Mouse (Mus musculus): ENCODE data around the gene Rfc3. TPM values are rescaled to one million over a fixed set of nuclear protein-coding genes. Genes with fewer than 3 reads are reported as not detected.
"Not testable (repeated sequence)": the region's sequence is repeated elsewhere in the genome, so short reads cannot be mapped to it uniquely, and the experiment has no call there.

Rfc3 gene
- 112 and 118 TPM in 2 replicates for total RNA-seq (2012; rRNA removed)
- 100 to 1,000 TPM; 105 to 211 TPM for polyA plus RNA-seq (2012; ENCODE audit: insufficient read depth in 1 of 2, insufficient read length in 2 of 2, low read depth in 1 of 2, low replicate concordance in 2 of 2, missing spikeins in 1 of 2)

- peak; percentile 99 for DNase-seq (ENCODE audit: low read depth, low spot score)
- Histone ChIP-seq H3K36me3 (ENCODE audit: control insufficient read depth in 1 of 2, insufficient read depth in 2 of 2, low read length in 2 of 2) (peaks cover 6 to 17% of the 10 kb centered on the region in 2 experiments; a peak in 3 of 4 replicates), H3K9ac (ENCODE audit: control insufficient read depth, low read depth, low read length, poor library complexity, severe bottlenecking) (peak within 1 kb of the TSS; percentile 89), H3K9me3 (replicated peaks; ENCODE audit: insufficient read depth, low read length) (no peaks in the 10 kb centered on the region), H3K4me3 (ENCODE audit: control insufficient read depth in 1 of 2, insufficient read depth in 1 of 2, low read depth in 2 of 2, low read length in 2 of 2) (peak within 1 kb of the TSS; percentile 35 to 81), H3K27me3 (ENCODE audit: control insufficient read depth in 1 of 2, insufficient read depth in 2 of 2, low read length in 2 of 2) (no peaks in the 10 kb centered on the region), H3K27ac (ENCODE audit: control insufficient read depth, low read depth, low read length) (peak within 1 kb of the TSS; percentile 78), H3K79me2 (ENCODE audit: control insufficient read depth, insufficient read depth, low read length, poor library complexity) (peaks cover 8% of the 10 kb centered on the region), H3K4me1 (ENCODE audit: control insufficient read depth in 1 of 2, insufficient read depth in 2 of 2, low read length in 2 of 2) (no peaks in the 10 kb centered on the region; a peak in 1 of 4 replicates)
- TF ChIP-seq NELFE (IDR thresholded peaks at IDR 0.05; ENCODE audit: low read depth, low read length) (peak; percentile 72), POLR2AphosphoS2 (IDR thresholded peaks at IDR 0.05; ENCODE audit: low read length) (peak; percentile 81; the same call in 1 of the 2 replicates), MXI1 (IDR thresholded peaks at IDR 0.05; ENCODE audit: low read depth, low read length) (peak; percentile 50), RAD21 (IDR thresholded peaks at IDR 0.05; ENCODE audit: low read depth, low read length) (peak; percentile 14), ZNF384 (IDR thresholded peaks at IDR 0.05; ENCODE audit: low read depth, low read length) (no peak), MAX (IDR thresholded peaks at IDR 0.05; ENCODE audit: low read length) (peak; percentile 81), GATA1 (IDR thresholded peaks at IDR 0.05; ENCODE audit: low read depth, low read length) (peak; percentile 6; the same call in 1 of the 2 replicates), ETS1 (IDR thresholded peaks at IDR 0.05; ENCODE audit: low read depth, low read length) (0 out of 2 replicates have a peak, but pooled peaks have one; percentile 9), MYC (IDR thresholded peaks at IDR 0.05; ENCODE audit: low read depth, low read length) (no peak), SMC3 (IDR thresholded peaks at IDR 0.05; ENCODE audit: low read depth, low read length) (no peak), MYB (IDR thresholded peaks at IDR 0.05; ENCODE audit: low read depth, low read length) (no peak), POLR2A (IDR thresholded peaks at IDR 0.05; ENCODE audit: control insufficient read depth in 1 of 2, insufficient read depth in 1 of 2, low read depth in 1 of 2, low read length in 2 of 2, poor library complexity in 1 of 2) (peak; percentile 72 to 92; a peak in 3 of 4 replicates), CHD2 (IDR thresholded peaks at IDR 0.05; ENCODE audit: low read length) (no peak), ZMIZ1 (IDR thresholded peaks at IDR 0.05; ENCODE audit: low read depth, low read length) (no peak), ELF1 (IDR thresholded peaks at IDR 0.05; ENCODE audit: low read depth, low read length) (peak; percentile 93), ZC3H11A (IDR thresholded peaks at IDR 0.05; ENCODE audit: low read depth, low read length) (no peak), ZKSCAN1 (IDR thresholded peaks at IDR 0.05; ENCODE audit: low read depth, low read length) (no peak), KAT2A (conservative IDR thresholded peaks at IDR 0.05; ENCODE audit: low read depth, low read length) (no peak), SIN3A (IDR thresholded peaks at IDR 0.05; ENCODE audit: low read length) (peak; percentile 85), MAZ (IDR thresholded peaks at IDR 0.05; ENCODE audit: low read depth, low read length) (peak; percentile 81; the same call in 1 of the 2 replicates), TBP (IDR thresholded peaks at IDR 0.05; ENCODE audit: low read depth, low read length) (peak; percentile 62), EP300 (IDR thresholded peaks at IDR 0.05; ENCODE audit: low read depth in 1 of 2, low read length in 2 of 2) (no peak), USF1 (IDR thresholded peaks at IDR 0.05; ENCODE audit: low read depth, low read length) (no peak), BHLHE40 (IDR thresholded peaks at IDR 0.05; ENCODE audit: borderline replicate concordance, low read depth, low read length) (no peak), HCFC1 (IDR thresholded peaks at IDR 0.05; ENCODE audit: low read depth, low read length) (peak; percentile 82), CTCF (IDR thresholded peaks at IDR 0.05 in 2 of 3, conservative IDR thresholded peaks at IDR 0.05 in 1 of 3; ENCODE audit: control insufficient read depth in 1 of 3, insufficient read depth in 1 of 3, low read depth in 2 of 3, low read length in 3 of 3, poor library complexity in 1 of 3, severe bottlenecking in 1 of 3) (peak; percentile 57 to 87 (median 70)), CHD1 (IDR thresholded peaks at IDR 0.05; ENCODE audit: low read depth, low read length) (no peak), GABPA (IDR thresholded peaks at IDR 0.05; ENCODE audit: low read depth, low read length) (no peak), UBTF (IDR thresholded peaks at IDR 0.05; ENCODE audit: borderline replicate concordance, insufficient read depth, low read depth, low read length) (no peak), JUND (IDR thresholded peaks at IDR 0.05; ENCODE audit: low read depth, low read length) (no peak), E2F4 (IDR thresholded peaks at IDR 0.05; ENCODE audit: borderline replicate concordance, low read depth, low read length) (peak; percentile 100), MEF2A (IDR thresholded peaks at IDR 0.05; ENCODE audit: extremely low read depth, insufficient replicate concordance, low read depth, low read length, poor library complexity, severe bottlenecking) (no peak)
Observed at GRCm38 (mm10) chr5:151650700-151651410, at the start of gene Rfc3. Gene Rfc3, minus strand, starts transcription at chr5:151651242.

DNA sequence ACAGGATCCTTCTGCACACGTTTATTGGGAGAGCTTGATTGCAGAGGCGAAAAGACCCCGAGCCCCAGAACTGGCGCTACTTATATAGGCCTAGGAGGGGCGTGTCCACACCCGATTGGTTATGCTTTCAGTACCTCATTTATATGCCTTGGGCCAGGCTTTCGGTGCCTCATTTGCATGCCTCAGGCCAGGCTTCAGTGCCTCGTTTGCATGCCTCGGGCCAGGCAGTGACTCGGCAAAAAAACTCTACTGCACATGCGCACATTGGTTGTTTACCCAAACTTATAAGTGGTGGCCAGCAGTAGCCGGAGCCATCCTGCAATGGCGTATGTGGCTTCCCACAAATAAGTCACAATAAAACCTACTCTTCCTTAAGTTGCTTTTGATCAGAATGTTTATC lies 42.6 kb upstream of the Rfc3 start:
- H3K27me3 ChIP-seq (ENCODE audit: control insufficient read depth in 1 of 2, insufficient read depth in 2 of 2, low read length in 2 of 2); H3K9ac ChIP-seq (ENCODE audit: control insufficient read depth, low read depth, low read length, poor library complexity, severe bottlenecking); H3K9me3 ChIP-seq (replicated peaks; ENCODE audit: insufficient read depth, low read length); DNase-seq (ENCODE audit: low read depth, low spot score); H3K36me3 ChIP-seq (ENCODE audit: control insufficient read depth in 1 of 2, insufficient read depth in 2 of 2, low read length in 2 of 2); H3K4me1 ChIP-seq (ENCODE audit: control insufficient read depth in 1 of 2, insufficient read depth in 2 of 2, low read length in 2 of 2); H3K4me3 ChIP-seq (ENCODE audit: control insufficient read depth in 1 of 2, insufficient read depth in 1 of 2, low read depth in 2 of 2, low read length in 2 of 2); H3K79me2 ChIP-seq (ENCODE audit: control insufficient read depth, insufficient read depth, low read length, poor library complexity); H3K27ac ChIP-seq (ENCODE audit: control insufficient read depth, low read depth, low read length): not testable (repeated sequence)
